Mouse (Mus musculus) ES-E14 (cell line): ENCODE measurements around the gene Ybx3.

Experiments used
- HCFC1 ChIP-seq: IDR thresholded peaks from 2 replicates; pipeline ENCODE4 v1.6.1; 2012; ENCODE audit warnings: low read length, inconsistent platforms, borderline replicate concordance; ENCODE audit not compliant: insufficient read depth
- ZC3H11A ChIP-seq: IDR thresholded peaks from 2 replicates; pipeline ENCODE4 v1.6.1; 2012; ENCODE audit warnings: low read depth, mild to moderate bottlenecking, inconsistent platforms, low read length, borderline replicate concordance
- ZNF384 ChIP-seq: IDR thresholded peaks from 2 replicates; pipeline ENCODE4 v1.6.1; 2012; ENCODE audit warnings: low read depth, low read length, inconsistent platforms

DNA sequence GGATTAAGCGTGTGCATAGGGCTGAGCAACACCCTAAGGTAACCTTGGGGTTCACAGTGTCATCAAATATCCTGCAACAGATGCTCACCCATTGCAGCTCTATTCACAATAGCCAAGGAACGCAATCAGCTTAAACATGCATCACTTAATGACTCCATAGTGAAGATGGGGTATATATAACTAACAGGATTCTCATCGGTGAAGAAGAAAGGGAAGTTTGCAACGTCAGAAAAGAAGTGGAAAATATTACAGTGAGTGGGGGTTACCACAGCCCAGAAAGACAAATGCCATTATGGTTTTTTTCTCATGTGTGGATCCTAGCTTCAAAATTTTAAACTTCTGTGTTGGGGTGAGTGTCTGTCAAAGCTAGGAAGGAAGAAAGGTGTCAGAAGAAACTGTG is 16.9 kb upstream of the Ybx3 start:
- TF ChIP-seq ZC3H11A, result no peak
- TF ChIP-seq ZNF384, result no peak
- TF ChIP-seq HCFC1, result no peak
